Mouse (Mus musculus) liver, adult 2 months (tissue): Measurements from ENCODE around the gene Sertad2.

ENCODE experiments used
- CTCF ChIP-seq: fragments of 200-500 bp; IDR thresholded peaks from 2 replicates; pipeline ENCODE4 v1.5.1; 2011; ENCODE audit warnings: low read depth, low read length, control low read depth
- POLR2A ChIP-seq: fragments of 200-500 bp; IDR thresholded peaks from 2 replicates; pipeline ENCODE4 v1.6.1; 2011; ENCODE audit warnings: low read length, control low read depth; ENCODE audit not compliant: insufficient read depth; ENCODE audit errors: extremely low read depth

GRCm38 (mm10) chr11:20513574-20513973 is 29.5 kb upstream of the Sertad2 start:
- TF ChIP-seq CTCF (no peak), POLR2A (no peak)
